Mouse (Mus musculus): ENCODE measurements around the gene Sdc3. TPM values are rescaled to one million over a fixed set of nuclear protein-coding genes. Genes with fewer than 3 reads are reported as not detected.

The Sdc3 gene
- total RNA-seq, 2 experiments from 2014 or later: 150 to 156 TPM

- peak in 1 of 2 experiments; percentile 38 for DNase-seq (ENCODE audit: low spot score in 2 of 2)
These were observed 444 bp upstream of the Sdc3 start for GRCm38 (mm10) chr4:130791811-130792375.

DNA sequence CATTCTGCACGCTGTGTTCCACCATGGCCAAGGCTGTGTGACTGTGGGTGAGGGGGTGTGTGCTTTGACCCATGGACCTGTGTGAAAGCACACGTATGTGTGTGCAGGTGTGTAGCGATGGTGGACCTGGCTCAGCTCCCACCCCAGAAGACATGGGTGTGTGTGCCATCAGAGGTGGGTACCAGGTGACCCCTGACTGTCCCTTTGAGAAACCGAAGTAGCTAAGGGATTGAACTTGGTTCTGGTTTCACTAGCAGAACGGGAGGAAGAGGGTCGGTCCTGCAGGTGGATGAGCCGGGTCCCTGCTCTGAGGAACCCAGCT lies 804 bp downstream of the Sdc3 start:
- no peak for DNase-seq (ENCODE audit: low spot score in 2 of 2)

DNA sequence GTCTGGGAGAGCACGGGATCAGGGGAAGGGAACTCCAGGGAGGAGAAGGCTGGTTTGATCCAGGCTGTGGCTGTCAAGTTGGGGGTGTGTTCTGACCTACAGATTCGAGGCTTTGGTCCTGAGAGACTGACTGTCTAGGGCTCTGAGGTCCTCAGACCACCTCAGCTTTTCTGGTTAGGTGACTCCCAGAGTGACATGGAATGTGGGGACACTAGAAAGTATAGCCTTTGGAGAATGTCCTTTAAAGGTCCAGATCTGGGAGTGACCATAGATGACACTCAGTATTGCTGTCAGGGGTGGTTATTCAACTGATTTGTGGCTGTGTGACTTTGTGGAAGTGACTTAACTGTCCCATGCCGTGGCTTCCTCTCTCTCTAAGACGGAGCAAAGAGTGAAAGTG lies 2.4 kb downstream of the Sdc3 start:
- DNase-seq (ENCODE audit: low spot score in 2 of 2): no peak

- no peak for DNase-seq (ENCODE audit: low spot score in 2 of 2)
These were observed 3.6 kb downstream of the Sdc3 start for GRCm38 (mm10) chr4:130795970-130796369.

- DNase-seq (ENCODE audit: low spot score in 2 of 2): no peak
These were observed 5.1 kb downstream of the Sdc3 start for GRCm38 (mm10) chr4:130797201-130798051.

DNA sequence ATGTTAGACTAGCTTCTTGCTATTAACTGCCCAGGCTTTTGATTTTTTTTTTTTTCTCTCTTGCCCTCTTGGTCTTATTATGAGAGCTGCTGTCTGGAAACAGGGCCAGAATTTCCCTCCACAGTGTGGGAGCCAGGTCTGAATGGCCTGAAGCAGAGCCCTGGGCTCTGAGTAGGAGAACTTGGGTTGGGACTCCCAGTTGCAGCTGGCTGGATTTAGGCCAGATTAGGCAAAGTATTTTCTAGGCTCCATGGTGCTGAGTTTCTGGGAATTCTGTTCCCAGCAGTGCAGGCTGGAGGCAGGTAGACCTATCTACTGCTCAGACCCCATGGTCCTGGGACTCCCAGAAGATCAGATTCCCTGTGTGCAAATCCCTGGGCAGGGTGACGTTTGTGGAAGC lies 6.1 kb downstream of the Sdc3 start:
- DNase-seq (ENCODE audit: low spot score in 2 of 2): no peak

DNA sequence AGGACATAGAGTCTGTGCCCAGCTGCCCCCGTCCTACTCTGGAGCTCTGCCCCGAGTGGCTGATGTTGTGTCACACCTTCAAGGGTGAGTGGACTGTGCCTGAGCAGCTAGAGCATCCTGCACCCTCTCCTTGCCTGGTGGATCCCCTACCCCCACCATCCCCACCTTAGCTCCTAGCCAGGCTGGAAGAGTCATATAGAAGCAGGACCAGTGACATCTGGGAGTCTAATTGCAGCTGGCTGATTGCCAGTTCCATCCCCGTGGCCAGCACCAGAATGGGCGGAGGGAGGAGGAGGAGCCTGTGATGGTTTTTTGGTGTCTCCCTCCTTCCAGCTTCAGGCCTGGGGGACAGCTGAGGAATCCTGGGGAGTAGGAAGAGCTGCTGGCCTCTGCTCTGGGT lies 6.8 kb downstream of the Sdc3 start:
- no peak for DNase-seq (ENCODE audit: low spot score in 2 of 2)

DNA sequence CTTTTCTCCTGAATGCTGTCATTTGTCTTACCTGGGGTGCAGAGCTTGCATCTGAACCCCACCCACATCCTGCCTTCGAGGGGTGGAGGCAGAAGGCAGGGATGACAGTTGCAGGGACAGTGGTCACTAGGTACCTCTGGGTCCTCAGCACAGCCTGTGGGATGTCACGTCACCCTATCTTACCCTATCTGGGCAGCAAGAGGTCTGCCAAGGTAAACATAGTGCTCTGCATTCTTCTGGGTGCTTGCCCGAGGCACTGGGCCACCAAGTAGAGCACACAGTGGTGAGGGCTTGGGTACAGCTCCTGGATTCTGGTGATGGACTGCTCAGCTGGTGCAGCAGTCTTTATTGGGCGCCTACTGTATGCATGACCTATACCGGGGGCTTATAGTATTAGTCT lies 7.2 kb downstream of the Sdc3 start:
- DNase-seq (ENCODE audit: low spot score in 2 of 2): no peak

DNA sequence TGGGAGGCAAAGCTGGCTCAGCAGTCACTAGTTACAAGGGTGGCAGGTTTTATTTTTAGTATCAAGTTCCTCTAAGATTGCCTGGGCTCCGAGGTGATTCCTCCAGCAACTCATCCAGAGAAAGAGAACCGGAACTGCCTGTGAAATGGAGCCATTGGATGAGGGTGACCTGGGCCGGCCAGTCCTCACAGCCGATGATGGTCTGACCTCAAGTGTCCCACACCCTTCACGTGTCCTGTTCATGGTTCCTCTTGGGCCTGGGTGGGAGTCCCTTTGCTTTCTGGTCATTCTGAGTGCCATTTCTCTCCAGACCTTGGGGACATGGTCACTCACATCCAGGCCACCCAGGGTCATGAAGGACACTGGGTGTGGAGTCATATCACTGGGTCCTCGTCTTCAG lies 7.8 kb downstream of the Sdc3 start:
- no peak for DNase-seq (ENCODE audit: low spot score in 2 of 2)

- DNase-seq (ENCODE audit: low spot score in 2 of 2): no peak
These were observed 8.9 kb downstream of the Sdc3 start for GRCm38 (mm10) chr4:130801198-130801597.

DNA sequence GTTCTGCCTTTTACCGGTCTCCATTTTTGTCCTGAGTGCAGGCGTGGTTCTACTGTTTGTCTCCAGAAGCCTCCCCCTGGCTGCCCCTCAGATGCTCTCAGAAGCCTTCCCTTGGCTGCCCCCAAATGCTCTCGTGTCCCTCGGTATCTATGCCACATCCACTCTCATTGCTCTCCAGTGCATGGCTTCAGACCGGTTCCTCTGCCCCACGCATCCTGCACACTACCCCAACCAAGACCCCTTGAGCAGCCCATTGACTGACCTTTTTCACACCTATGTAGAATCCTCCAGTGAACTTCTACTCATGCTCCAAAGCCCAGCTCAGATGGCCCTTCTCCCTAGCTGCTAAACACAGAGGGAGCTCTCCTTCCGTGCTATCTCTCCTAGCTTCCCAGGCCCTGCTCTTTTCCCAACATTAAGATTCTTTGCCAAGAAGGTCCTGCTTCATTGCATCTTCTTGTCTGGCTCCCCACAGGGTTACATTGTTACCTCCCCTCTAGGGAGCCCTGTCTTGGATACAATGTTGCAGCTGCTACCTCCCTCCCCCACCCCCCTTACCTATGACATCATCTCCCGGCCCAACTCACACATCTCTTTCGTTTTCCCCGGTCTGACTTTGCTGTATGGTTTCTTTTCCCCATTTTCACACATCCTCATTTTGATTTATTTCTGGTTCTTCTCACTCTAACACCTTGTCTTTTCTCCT lies 9.4 kb downstream of the Sdc3 start:
- DNase-seq (ENCODE audit: low spot score in 2 of 2): no peak

- no peak for DNase-seq (ENCODE audit: low spot score in 2 of 2)
These were observed 11.3 kb downstream of the Sdc3 start for GRCm38 (mm10) chr4:130803591-130803990.

DNA sequence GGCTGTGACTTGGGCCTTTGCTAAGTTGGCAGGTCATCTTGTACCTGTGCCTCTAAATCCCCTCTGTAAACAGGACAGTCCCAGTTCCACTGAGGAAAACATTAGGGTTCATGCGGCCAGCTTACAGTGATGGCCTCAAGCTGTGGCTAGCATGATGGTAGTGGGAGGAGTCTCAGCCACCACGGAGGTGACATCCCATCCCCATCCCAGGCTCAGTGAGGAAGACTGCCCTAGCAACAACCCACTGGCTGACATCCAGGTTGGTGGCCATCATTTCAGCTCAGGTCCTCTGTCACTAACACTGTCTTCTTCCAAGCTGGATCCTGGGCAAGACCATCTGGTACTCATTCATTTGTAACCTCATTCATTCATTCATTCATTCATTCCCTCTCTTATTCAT lies 12.0 kb downstream of the Sdc3 start:
- no peak for DNase-seq (ENCODE audit: low spot score in 2 of 2)

GRCm38 (mm10) chr4:130804771-130805361 lies 12.5 kb downstream of the Sdc3 start:
- DNase-seq (ENCODE audit: low spot score in 2 of 2): peak; percentile 25 to 46

DNA sequence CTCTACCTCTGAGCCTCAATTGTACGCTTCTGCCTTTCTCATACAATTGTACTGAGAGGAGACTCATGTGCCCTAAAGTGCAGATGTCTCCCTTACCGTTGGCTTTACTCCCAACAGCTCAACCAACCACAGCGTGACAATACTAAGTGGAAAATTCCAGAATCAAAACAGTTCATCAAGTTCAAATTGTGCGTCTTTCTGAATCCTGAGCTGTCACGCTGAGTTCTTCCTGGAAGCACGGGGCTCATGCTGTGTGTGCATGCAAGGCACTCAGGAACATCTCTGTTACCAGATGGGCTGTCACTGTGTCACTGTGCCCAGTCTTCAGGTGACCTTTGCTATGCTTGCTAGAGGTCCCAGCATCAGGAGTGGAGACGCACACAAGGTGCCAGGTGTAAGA lies 13.4 kb downstream of the Sdc3 start:
- no peak for DNase-seq (ENCODE audit: low spot score in 2 of 2)

GRCm38 (mm10) chr4:130806746-130807145 lies 14.4 kb downstream of the Sdc3 start:
- DNase-seq (ENCODE audit: low spot score in 2 of 2): no peak

GRCm38 (mm10) chr4:130809784-130810183 lies 17.4 kb downstream of the Sdc3 start:
- no peak for DNase-seq (ENCODE audit: low spot score in 2 of 2)

DNA sequence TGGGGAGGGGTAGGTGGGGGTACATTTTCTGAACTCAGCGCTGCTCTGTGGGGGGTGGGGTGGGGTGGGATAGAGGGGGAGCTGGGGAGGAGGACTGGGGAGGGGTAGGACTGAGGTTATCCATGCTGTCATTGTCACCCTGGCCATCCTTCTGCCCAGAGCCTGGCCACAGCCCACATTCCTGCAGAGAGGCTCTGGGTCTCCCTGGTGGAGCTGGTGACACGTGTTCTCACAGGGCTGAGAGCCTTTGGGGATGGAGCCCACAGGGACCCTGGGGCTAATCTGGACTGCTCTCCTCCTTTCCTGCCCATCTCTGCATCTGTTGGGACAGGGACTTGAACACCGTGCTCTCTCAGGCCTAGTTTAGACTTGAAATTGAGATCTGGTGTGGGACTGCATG lies 18.5 kb downstream of the Sdc3 start:
- DNase-seq (ENCODE audit: low spot score in 2 of 2): no peak

GRCm38 (mm10) chr4:130811385-130811784 lies 19.0 kb downstream of the Sdc3 start:
- no peak for DNase-seq (ENCODE audit: low spot score in 2 of 2)

- DNase-seq (ENCODE audit: low spot score in 2 of 2): no peak
These were observed 21.6 kb downstream of the Sdc3 start for GRCm38 (mm10) chr4:130813958-130814357.

DNA sequence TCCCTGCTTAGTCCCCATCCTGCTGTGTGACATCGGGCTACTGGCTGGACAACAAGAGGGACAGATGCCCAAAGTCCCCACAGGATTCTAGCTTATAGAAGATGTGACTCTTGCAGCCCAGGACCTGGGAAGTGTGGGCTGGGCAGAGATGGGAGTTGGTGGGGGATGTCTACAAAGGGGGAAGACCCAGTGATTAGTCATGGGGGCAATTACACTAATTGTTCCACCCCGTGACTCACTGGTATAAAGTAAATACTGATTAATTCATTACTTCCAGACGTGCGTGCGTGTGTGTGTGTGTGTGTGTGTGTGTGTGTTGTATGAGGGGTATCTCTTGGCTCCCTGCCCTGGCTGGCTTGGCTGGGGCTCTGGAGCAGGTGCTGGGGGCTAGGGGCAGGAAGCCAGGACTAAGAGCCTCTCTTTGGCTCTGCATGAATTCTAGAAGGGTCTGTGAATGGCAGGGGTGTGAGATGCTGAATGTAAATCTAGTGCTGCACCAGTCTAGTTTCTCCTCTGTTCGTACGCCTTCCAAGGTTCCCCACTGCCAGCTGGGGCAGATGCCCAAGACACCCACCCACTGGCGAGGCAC lies 22.5 kb downstream of the Sdc3 start:
- DNase-seq (ENCODE audit: low spot score in 2 of 2): peak in 1 of 2 experiments; percentile 45

GRCm38 (mm10) chr4:130815860-130816259 lies 23.5 kb downstream of the Sdc3 start:
- peak in 1 of 2 experiments; percentile 24 for DNase-seq (ENCODE audit: low spot score in 2 of 2)
